Mouse (Mus musculus) testis, postnatal 14 days (tissue): ENCODE measurements around the gene Smyd3.

Source experiments
- DNase-seq: peaks from one replicate; pipeline ENCODE4 v3.0.0; 2021; ENCODE audit warnings: low spot score

The Smyd3 gene

GRCm38 (mm10) chr1:179458987-179459368 is 58.9 kb downstream of the Smyd3 start:
- DNase-seq = no peak

- DNase-seq = no peak
Measured at GRCm38 (mm10) chr1:179458236-179458986, 59.4 kb downstream of the Smyd3 start.

GRCm38 (mm10) chr1:179454600-179454999 is 63.2 kb downstream of the Smyd3 start:
- DNase-seq = no peak

GRCm38 (mm10) chr1:179451211-179451610 is 66.6 kb downstream of the Smyd3 start:
- no peak for DNase-seq

GRCm38 (mm10) chr1:179446845-179447212 is 71.0 kb downstream of the Smyd3 start:
- no peak for DNase-seq

GRCm38 (mm10) chr1:179446127-179446844 is 71.6 kb downstream of the Smyd3 start:
- DNase-seq = no peak

- no peak for DNase-seq
Measured at GRCm38 (mm10) chr1:179443835-179444234, 74.0 kb downstream of the Smyd3 start.

GRCm38 (mm10) chr1:179443423-179443822 is 74.4 kb downstream of the Smyd3 start:
- DNase-seq = no peak

GRCm38 (mm10) chr1:179436596-179436995 is 81.2 kb downstream of the Smyd3 start:
- DNase-seq = no peak

- DNase-seq = no peak
Measured at GRCm38 (mm10) chr1:179434443-179435260, 83.2 kb downstream of the Smyd3 start.

- no peak for DNase-seq
Measured at GRCm38 (mm10) chr1:179433828-179434227, 84.0 kb downstream of the Smyd3 start.

GRCm38 (mm10) chr1:179433355-179433754 is 84.5 kb downstream of the Smyd3 start:
- no peak for DNase-seq

- no peak for DNase-seq
Measured at GRCm38 (mm10) chr1:179430077-179430476, 87.8 kb downstream of the Smyd3 start.

- DNase-seq = no peak
Measured at GRCm38 (mm10) chr1:179424879-179425472, 92.9 kb downstream of the Smyd3 start.

GRCm38 (mm10) chr1:179419091-179419490 is 98.8 kb downstream of the Smyd3 start:
- no peak for DNase-seq

GRCm38 (mm10) chr1:179408086-179408485 is 109.8 kb downstream of the Smyd3 start:
- no peak for DNase-seq

- no peak for DNase-seq
Measured at GRCm38 (mm10) chr1:179400835-179401234, 117.0 kb downstream of the Smyd3 start.

GRCm38 (mm10) chr1:179398639-179399038 is 119.2 kb downstream of the Smyd3 start:
- no peak for DNase-seq

GRCm38 (mm10) chr1:179386237-179386975 is 131.4 kb downstream of the Smyd3 start:
- no peak for DNase-seq

- no peak for DNase-seq
Measured at GRCm38 (mm10) chr1:179385691-179386090, 132.2 kb downstream of the Smyd3 start.

- no peak for DNase-seq
Measured at GRCm38 (mm10) chr1:179384296-179384695, 133.5 kb downstream of the Smyd3 start.

GRCm38 (mm10) chr1:179378102-179378501 is 139.7 kb downstream of the Smyd3 start:
- DNase-seq = no peak
